Mouse (Mus musculus) heart, embryonic 16.5 days (tissue): ENCODE data around the gene Clec2e. TPM values are rescaled to one million over a fixed set of nuclear protein-coding genes. Genes with fewer than 3 reads are reported as not detected.
"Not testable (repeated sequence)": the region's sequence is repeated elsewhere in the genome, so short reads cannot be mapped to it uniquely, and the experiment has no call there.

Source experiments
- ATAC-seq: fragments of 200-750 bp; cut with Nextera tagmentation; replicated peaks from 2 replicates; pipeline ENCODE4 v1.8.0; 2017; ENCODE audit warnings: moderate number of reproducible peaks; ENCODE audit not compliant: insufficient read depth, low FRiP score; ENCODE audit errors: extremely low read depth
- H3K27ac ChIP-seq: fragments of 300-500 bp; sonication (generic); 2 replicates; pipeline ENCODE4 v1.5.1; 2014; ENCODE audit warnings: mild to moderate bottlenecking, low read length, control low read depth, moderate library complexity
- H3K27me3 ChIP-seq: fragments of 300-500 bp; sonication (generic); 2 replicates; pipeline ENCODE4 v1.6.1; 2014; ENCODE audit warnings: low read length, mixed read lengths; ENCODE audit not compliant: control insufficient read depth, insufficient read depth
- H3K36me3 ChIP-seq: fragments of 300-500 bp; sonication (generic); 2 replicates; pipeline ENCODE4 v1.6.1; 2014; ENCODE audit not compliant: control insufficient read depth, insufficient read depth
- H3K4me1 ChIP-seq: fragments of 300-500 bp; sonication (generic); 2 replicates; pipeline ENCODE4 v1.6.1; 2014; ENCODE audit warnings: low read length, mixed read lengths; ENCODE audit not compliant: control insufficient read depth, insufficient read depth
- H3K4me2 ChIP-seq: fragments of 300-500 bp; sonication (generic); 2 replicates; pipeline ENCODE4 v1.6.1; 2014; ENCODE audit warnings: low read depth, mild to moderate bottlenecking, control low read depth, low read length
- H3K4me3 ChIP-seq: fragments of 300-500 bp; sonication (generic); 2 replicates; pipeline ENCODE4 v1.5.1; 2014; ENCODE audit warnings: mild to moderate bottlenecking, control low read depth, low read length
- H3K9ac ChIP-seq: fragments of 300-500 bp; sonication (generic); 2 replicates; pipeline ENCODE4 v1.6.1; 2014; ENCODE audit warnings: low read length, control low read depth
- H3K9me3 ChIP-seq: fragments of 300-500 bp; sonication (generic); replicated peaks from 2 replicates; pipeline ENCODE4 v1.6.1; 2016; ENCODE audit warnings: low read length; ENCODE audit not compliant: control insufficient read depth
- WGBS: fragments of 180-500 bp; shearing (Covaris S2); extraction: QIAGEN DNeasy Blood & Tissue Kit; methylation state at CpG from one replicate; pipeline ENCODE4 v1.1.7; 2014; 5-methylcytosine and 5-hydroxymethylcytosine counted together
- polyA plus RNA-seq: library from polyadenylated mRNA; unstranded; fragments of >200 nt; fragmentation: Nextera tagmentation; extraction: Ambion mirVana; gene quantifications from 2 replicates; pipeline ENCODE4 v1.2.1, GENCODE M21; 2015

The Clec2e gene
- polyA plus RNA-seq, 1 experiment from 2014 or later = 0.24 TPM

GRCm38 (mm10) chr6:129112526-129112925 lies 11.8 kb upstream of the Clec2e start:
- ATAC-seq = no peak
- 26% methylated on average over 1 of the region's 1 CpGs for WGBS
- Histone ChIP-seq H3K27ac (0 out of 2 replicates have a peak overlapping the region, but pooled peaks have one; percentile 1), H3K9me3 (no peaks in the 10 kb centered on the region), H3K4me3 (no peak overlapping the region), H3K36me3 (no peaks in the 10 kb centered on the region), H3K27me3 (no peaks in the 10 kb centered on the region), H3K4me2 (no peak overlapping the region), H3K4me1 (no peaks in the 10 kb centered on the region), H3K9ac (no peak overlapping the region)

GRCm38 (mm10) chr6:129107916-129108315 lies 7.2 kb upstream of the Clec2e start:
- Histone ChIP-seq H3K27ac (no peak overlapping the region), H3K9me3 (no peaks in the 10 kb centered on the region), H3K4me3 (no peak overlapping the region), H3K4me2 (no peak overlapping the region), H3K27me3 (no peaks in the 10 kb centered on the region), H3K36me3 (no peaks in the 10 kb centered on the region), H3K4me1 (no peaks in the 10 kb centered on the region), H3K9ac (no peak overlapping the region)
- ATAC-seq = no peak

- no peaks in the 10 kb centered on the region for H3K9me3 ChIP-seq
- no peaks in the 10 kb centered on the region for H3K36me3 ChIP-seq
- H3K27me3 ChIP-seq = no peaks in the 10 kb centered on the region
- no peaks in the 10 kb centered on the region for H3K4me1 ChIP-seq
- peak overlapping the region; percentile 16; the same call in 1 of the 2 replicates for H3K27ac ChIP-seq
- H3K4me3 ChIP-seq = no peak overlapping the region
- no peak overlapping the region for H3K9ac ChIP-seq
- ATAC-seq = no peak
- no peak overlapping the region for H3K4me2 ChIP-seq
- WGBS = 64% methylated on average over 4 of the region's 4 CpGs
Observed at GRCm38 (mm10) chr6:129102858-129103555, 2.3 kb upstream of the Clec2e start.

DNA sequence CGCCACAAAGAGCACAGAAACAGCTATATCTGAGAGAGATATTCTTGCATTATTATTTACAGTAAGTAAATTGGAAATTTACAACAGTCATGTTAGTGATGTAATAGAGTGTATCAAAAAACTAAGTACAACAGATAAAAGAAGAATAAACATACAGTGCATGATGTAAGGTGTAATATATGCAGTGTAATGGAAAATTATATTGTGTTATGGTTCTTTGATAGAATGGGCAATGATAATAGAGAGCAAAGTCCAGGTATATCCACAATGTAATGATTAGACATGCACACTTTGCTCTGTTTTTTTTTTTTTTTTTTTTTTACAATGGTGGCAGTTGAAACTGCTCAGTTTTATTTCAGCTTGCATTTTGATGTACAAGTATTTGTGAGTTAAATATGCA lies 891 bp upstream of the Clec2e start:
- Histone ChIP-seq H3K4me3 (no peak overlapping the region), H3K36me3 (no peaks in the 10 kb centered on the region), H3K27me3 (no peaks in the 10 kb centered on the region), H3K4me2 (no peak overlapping the region), H3K27ac (no peak overlapping the region), H3K9ac (no peak overlapping the region), H3K9me3 (no peaks in the 10 kb centered on the region), H3K4me1 (no peaks in the 10 kb centered on the region)
- ATAC-seq = no peak
- WGBS = 87% methylated on average over 1 of the region's 1 CpGs

GRCm38 (mm10) chr6:129097929-129098328 lies 2.8 kb downstream of the Clec2e start:
- Histone ChIP-seq H3K27ac (no peak overlapping the region), H3K9me3 (no peaks in the 10 kb centered on the region), H3K4me3 (no peak overlapping the region), H3K4me1 (no peaks in the 10 kb centered on the region), H3K27me3 (no peaks in the 10 kb centered on the region), H3K36me3 (no peaks in the 10 kb centered on the region), H3K9ac (no peak overlapping the region), H3K4me2 (no peak overlapping the region)
- 19% methylated on average over 1 of the region's 1 CpGs for WGBS
- no peak for ATAC-seq

GRCm38 (mm10) chr6:129095166-129095565 lies 5.5 kb downstream of the Clec2e start:
- Histone ChIP-seq H3K4me2 (no peak overlapping the region), H3K27ac (no peak overlapping the region), H3K4me3 (no peak overlapping the region), H3K4me1 (no peaks in the 10 kb centered on the region), H3K36me3 (no peaks in the 10 kb centered on the region), H3K9me3 (no peaks in the 10 kb centered on the region), H3K9ac (no peak overlapping the region), H3K27me3 (no peaks in the 10 kb centered on the region)
- no peak; the same call in 1 of the 2 replicates for ATAC-seq

DNA sequence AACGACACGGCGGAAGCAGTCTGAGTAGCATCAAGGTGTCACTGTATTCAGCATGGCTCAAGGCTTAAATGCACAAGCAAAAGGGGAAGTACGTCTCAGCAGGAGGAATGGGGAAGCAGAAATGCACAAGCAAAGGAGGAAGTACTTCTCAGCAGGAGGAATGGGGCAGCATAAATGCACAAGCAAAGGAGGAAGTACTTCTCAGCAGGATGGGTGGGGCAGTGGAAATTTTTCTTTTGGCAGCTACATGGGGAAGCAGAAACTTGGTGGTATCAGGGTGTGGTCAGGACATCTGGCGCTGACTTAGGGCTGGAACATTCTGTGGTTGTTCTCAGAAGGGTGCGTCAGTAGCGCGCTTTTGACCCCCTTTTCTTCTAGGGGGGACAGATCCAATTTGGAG lies 12.1 kb downstream of the Clec2e start:
- WGBS = 91% methylated on average over 8 of the region's 8 CpGs
- H3K4me1 ChIP-seq, H3K27me3 ChIP-seq, H3K36me3 ChIP-seq, ATAC-seq, H3K4me3 ChIP-seq, H3K9me3 ChIP-seq, H3K9ac ChIP-seq, H3K4me2 ChIP-seq, H3K27ac ChIP-seq: not testable (repeated sequence)

DNA sequence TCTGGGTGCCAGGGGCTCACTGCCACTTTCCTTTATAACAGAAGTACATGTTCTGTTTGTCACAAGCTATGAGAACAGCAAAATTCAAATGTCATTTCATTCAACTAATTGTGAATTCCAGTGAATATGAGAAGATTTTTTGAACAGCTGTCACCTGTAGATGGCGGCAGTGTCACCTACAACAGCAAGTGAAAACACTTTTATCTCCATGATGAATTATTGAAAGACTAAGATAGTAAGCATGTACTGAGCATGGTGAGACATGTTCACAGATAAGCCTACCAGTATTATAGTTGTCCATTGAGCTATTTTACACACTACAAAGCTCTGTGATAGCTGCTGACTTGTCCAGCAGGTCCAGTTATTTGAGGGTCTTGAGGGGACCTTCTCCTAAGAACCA lies 12.6 kb downstream of the Clec2e start:
- no peaks in the 10 kb centered on the region; the same call in 1 of the 2 replicates for H3K9me3 ChIP-seq
- ATAC-seq = no peak
- H3K36me3 ChIP-seq = no peaks in the 10 kb centered on the region
- no peaks in the 10 kb centered on the region for H3K27me3 ChIP-seq
- H3K4me1 ChIP-seq = no peaks in the 10 kb centered on the region
- 70% methylated on average over 1 of the region's 1 CpGs for WGBS
- H3K9ac ChIP-seq = no peak overlapping the region
- no peak overlapping the region for H3K4me3 ChIP-seq
- H3K27ac ChIP-seq = no peak overlapping the region
- H3K4me2 ChIP-seq = no peak overlapping the region

- ATAC-seq, H3K4me1 ChIP-seq, H3K9ac ChIP-seq, H3K9me3 ChIP-seq, H3K27ac ChIP-seq, H3K27me3 ChIP-seq, H3K36me3 ChIP-seq, H3K4me3 ChIP-seq, H3K4me2 ChIP-seq: not testable (repeated sequence)
- 75% methylated on average over 2 of the region's 2 CpGs for WGBS
Observed at GRCm38 (mm10) chr6:129086031-129086430, 14.7 kb downstream of the Clec2e start.
